Mouse (Mus musculus) T-helper 17 cell (primary cell): Measurements from ENCODE around the gene Arhgef1.

ENCODE experiments used
- in situ Hi-C, 2 experiments: fragments of 300-600 bp; cut with MboI, MseI; formaldehyde crosslinking; loops; 1 replicate in 1 of 2; 2 replicates in 1 of 2; pipeline ENCODE4 v1.15.1; 2025; ENCODE audit warnings: high pct_unique_total_duplicates in 2 of 2

Arhgef1 gene

GRCm38 (mm10) chr7:24973902-24974301 lies 71.2 kb downstream of the Arhgef1 start:
- in situ Hi-C loops: loop anchor here in 1 of 2 experiments (25.0 kb wide), 1 partner anchor 887 kb away; the partner anchor contains the start of gene Zfp180

GRCm38 (mm10) chr7:24974893-24975595 lies 72.3 kb downstream of the Arhgef1 start:
- in situ Hi-C loops: loop anchor here in 1 of 2 experiments (25.0 kb wide), 1 partner anchor 888 kb away; the partner anchor contains the start of gene Zfp180
